Mouse (Mus musculus): ENCODE measurements around the gene Ly75. TPM values are rescaled to one million over a fixed set of nuclear protein-coding genes. Genes with fewer than 3 reads are reported as not detected.

Ly75 gene
- polyA plus RNA-seq, 1 experiment from 2014 or later: 5.9 TPM

GRCm38 (mm10) chr2:60285107-60285617 is 97.9 kb downstream of the Ly75 start:
- Histone ChIP-seq H3K27me3 (ENCODE audit: low read depth, poor library complexity, severe bottlenecking) (peaks cover 11% of the 10 kb centered on the region), H3K4me3 (no peak overlapping the region), H3K27ac (no peak overlapping the region), H3K4me1 (peaks cover 15% of the 10 kb centered on the region), H3K9me3 (replicated peaks) (no peaks in the 10 kb centered on the region), H3K36me3 (no peaks in the 10 kb centered on the region)
- 95% methylated on average over 8 of the region's 8 CpGs for WGBS
- DNase-seq (ENCODE audit: low spot score): no peak

DNA sequence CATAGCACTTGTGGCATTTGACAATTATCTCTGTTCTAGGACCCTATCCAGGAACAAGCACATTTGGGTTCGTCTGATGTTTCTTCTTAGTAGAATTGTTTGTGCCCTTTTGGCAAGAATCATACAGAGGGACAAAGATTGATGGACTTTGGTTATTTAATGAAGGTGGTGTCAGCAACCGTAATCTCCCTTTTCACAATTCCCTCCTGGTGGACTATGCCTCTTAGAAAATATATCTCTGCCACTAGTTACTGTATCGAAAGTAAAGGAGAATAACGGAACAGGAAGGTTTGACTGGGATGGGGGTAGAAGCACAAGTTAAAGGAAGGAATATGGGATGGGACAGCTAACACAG is 98.7 kb downstream of the Ly75 start, which contains the start of gene Cd302:
Cd302 (minus strand) TSS at position 22 of the 355 bp plus-strand sequence.
- no peak for DNase-seq (ENCODE audit: low spot score)
- no peaks in the 10 kb centered on the region for H3K36me3 ChIP-seq
- H3K27me3 ChIP-seq (ENCODE audit: low read depth, poor library complexity, severe bottlenecking): peaks cover 11% of the 10 kb centered on the region
- peak within 1 kb of the TSS; percentile 57 for H3K4me3 ChIP-seq
- H3K9me3 ChIP-seq (replicated peaks): no peaks in the 10 kb centered on the region
- peaks cover 15% of the 10 kb centered on the region for H3K4me1 ChIP-seq
- H3K27ac ChIP-seq: peak within 1 kb of the TSS; percentile 80
- 56% methylated on average over 4 of the region's 4 CpGs for WGBS

- WGBS: 1% methylated on average over 42 of the region's 42 CpGs
- no peaks in the 10 kb centered on the region for H3K36me3 ChIP-seq
- H3K4me1 ChIP-seq: peaks cover 15% of the 10 kb centered on the region
- H3K4me3 ChIP-seq: peak overlapping the region; percentile 57
- H3K9me3 ChIP-seq (replicated peaks): no peaks in the 10 kb centered on the region
- peak overlapping the region; percentile 80 for H3K27ac ChIP-seq
- DNase-seq (ENCODE audit: low spot score): peak; percentile 72
- H3K27me3 ChIP-seq (ENCODE audit: low read depth, poor library complexity, severe bottlenecking): peaks cover 11% of the 10 kb centered on the region
Measured at GRCm38 (mm10) chr2:60283751-60284466, 99.2 kb downstream of the Ly75 start.

DNA sequence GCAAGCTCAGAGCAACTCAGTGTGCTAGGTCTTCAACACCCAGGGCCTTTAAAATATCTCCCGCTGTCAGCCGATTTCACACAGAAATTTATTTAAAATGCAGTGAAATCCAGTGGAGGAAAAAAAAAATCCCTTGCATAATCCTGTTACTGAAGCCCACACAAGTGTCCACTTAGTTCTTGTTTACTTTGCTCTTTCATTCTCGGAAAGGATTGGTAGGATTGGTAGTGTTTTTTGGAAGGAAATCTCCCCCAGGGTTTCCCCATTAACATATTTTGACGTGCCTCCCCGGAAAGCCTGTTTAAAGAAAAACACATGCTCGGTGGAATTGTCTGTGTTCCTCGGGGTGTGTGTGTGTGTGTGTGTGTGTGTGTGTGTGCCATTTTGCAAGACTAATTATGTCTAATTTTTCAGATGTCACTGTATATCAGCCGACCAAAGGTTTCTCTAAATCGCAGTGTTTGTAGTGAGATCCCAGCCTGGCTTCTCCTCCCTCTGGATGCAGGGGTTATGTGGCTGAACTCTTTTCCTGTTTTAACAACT is 99.8 kb downstream of the Ly75 start:
- WGBS: 13% methylated on average over 9 of the region's 9 CpGs
- Histone ChIP-seq H3K9me3 (replicated peaks) (no peaks in the 10 kb centered on the region), H3K27ac (peak overlapping the region; percentile 80)

DNA sequence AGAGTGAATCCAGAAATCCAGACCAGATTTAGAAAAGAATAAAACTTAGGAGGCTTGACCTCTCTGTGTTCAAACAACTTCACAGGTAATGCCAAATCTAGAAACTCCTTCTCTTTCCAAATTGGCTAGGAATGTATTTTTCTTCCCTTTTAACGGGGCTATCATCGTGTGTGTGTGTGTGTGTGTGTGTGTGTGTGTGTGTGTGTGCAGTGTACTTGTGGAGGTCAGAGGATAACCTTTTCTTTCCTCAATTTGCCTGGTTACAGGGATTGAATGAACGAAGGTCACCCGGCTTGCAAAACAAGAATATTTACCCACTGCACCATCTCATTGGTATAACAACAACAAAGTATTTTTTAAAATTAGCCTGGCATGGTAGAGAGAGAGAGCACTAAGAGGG is 100.5 kb downstream of the Ly75 start:
- Histone ChIP-seq H3K36me3 (peaks cover 7% of the 10 kb centered on the region; the same call in 1 of the 2 replicates), H3K27me3 (ENCODE audit: low read depth, poor library complexity, severe bottlenecking) (peaks cover 11% of the 10 kb centered on the region), H3K27ac (no peak overlapping the region), H3K4me3 (no peak overlapping the region), H3K9me3 (replicated peaks) (no peaks in the 10 kb centered on the region), H3K4me1 (peaks cover 15% of the 10 kb centered on the region)
- WGBS: 74% methylated on average over 4 of the region's 4 CpGs
- no peak for DNase-seq (ENCODE audit: low spot score)

More for the DNA sequence above, 99.8 kb downstream of the Ly75 start:
- Histone ChIP-seq H3K4me1 (peaks cover 15% of the 10 kb centered on the region), H3K36me3 (peaks cover under 1% of the 10 kb centered on the region; the same call in 1 of the 2 replicates), H3K27me3 (ENCODE audit: low read depth, poor library complexity, severe bottlenecking) (peaks cover 11% of the 10 kb centered on the region), H3K4me3 (peak overlapping the region; percentile 57)
- no peak for DNase-seq (ENCODE audit: low spot score)

GRCm38 (mm10) chr2:60278627-60279026 is 104.5 kb downstream of the Ly75 start:
- H3K36me3 ChIP-seq: peaks cover 21% of the 10 kb centered on the region
- peaks cover 10% of the 10 kb centered on the region for H3K4me1 ChIP-seq
- H3K4me3 ChIP-seq: no peak overlapping the region
- no peaks in the 10 kb centered on the region for H3K27me3 ChIP-seq (ENCODE audit: low read depth, poor library complexity, severe bottlenecking)
- no peaks in the 10 kb centered on the region for H3K9me3 ChIP-seq (replicated peaks)
- WGBS: 93% methylated on average over 4 of the region's 4 CpGs
- no peak overlapping the region for H3K27ac ChIP-seq
- no peak for DNase-seq (ENCODE audit: low spot score)

GRCm38 (mm10) chr2:60269856-60270479 is 113.1 kb downstream of the Ly75 start:
- WGBS: 94% methylated on average over 14 of the region's 14 CpGs
- Histone ChIP-seq H3K27ac (no peak overlapping the region), H3K9me3 (replicated peaks) (0 out of 2 replicates have a peak, but pooled peaks cover 2% of the 10 kb centered on the region), H3K4me3 (no peak overlapping the region), H3K27me3 (ENCODE audit: low read depth, poor library complexity, severe bottlenecking) (no peaks in the 10 kb centered on the region), H3K4me1 (peaks cover 11% of the 10 kb centered on the region), H3K36me3 (peaks cover 31% of the 10 kb centered on the region)
- no peak for DNase-seq (ENCODE audit: low spot score)

DNA sequence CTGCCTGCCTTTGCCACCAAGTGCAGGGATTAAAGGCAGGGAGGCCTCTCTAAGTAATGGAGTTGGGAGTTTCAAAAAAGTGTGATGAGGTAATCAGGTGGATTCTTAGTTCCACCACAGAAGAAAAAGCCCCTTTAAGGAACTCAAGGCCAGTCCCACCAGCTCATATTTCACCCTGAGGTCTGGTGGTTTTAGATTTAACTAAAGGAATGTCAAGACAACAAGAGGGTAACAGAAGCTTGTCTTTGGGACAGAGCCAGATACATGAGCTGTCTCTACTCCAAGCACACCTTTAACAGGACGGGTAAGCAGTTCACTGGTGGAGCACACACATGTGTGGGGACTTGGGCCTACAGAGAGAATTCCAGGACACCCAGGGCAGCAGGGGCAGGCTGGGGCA is 115.5 kb downstream of the Ly75 start:
- H3K9me3 ChIP-seq (replicated peaks): 0 out of 2 replicates have a peak, but pooled peaks cover 2% of the 10 kb centered on the region
- no peaks in the 10 kb centered on the region for H3K27me3 ChIP-seq (ENCODE audit: low read depth, poor library complexity, severe bottlenecking)
- H3K4me1 ChIP-seq: peaks cover 11% of the 10 kb centered on the region
- H3K4me3 ChIP-seq: no peak overlapping the region
- no peak overlapping the region for H3K27ac ChIP-seq
- DNase-seq (ENCODE audit: low spot score): no peak
- H3K36me3 ChIP-seq: peaks cover 22% of the 10 kb centered on the region
- 64% methylated on average over 1 of the region's 1 CpGs for WGBS

- Histone ChIP-seq H3K27me3 (ENCODE audit: low read depth, poor library complexity, severe bottlenecking) (no peaks in the 10 kb centered on the region), H3K36me3 (peaks cover 30% of the 10 kb centered on the region), H3K27ac (no peak overlapping the region), H3K9me3 (replicated peaks) (no peaks in the 10 kb centered on the region), H3K4me3 (no peak overlapping the region), H3K4me1 (no peaks in the 10 kb centered on the region)
- whole genome bisulfite sequencing: 88% methylated on average over 5 of the region's 5 CpGs
- DNase-seq (ENCODE audit: low spot score): no peak
Measured at GRCm38 (mm10) chr2:60260621-60261350, 122.3 kb downstream of the Ly75 start.

GRCm38 (mm10) chr2:60259186-60259585 is 123.9 kb downstream of the Ly75 start:
- WGBS: 94% methylated on average over 5 of the region's 5 CpGs
- H3K27ac ChIP-seq: no peak overlapping the region
- H3K9me3 ChIP-seq (replicated peaks): no peaks in the 10 kb centered on the region
- no peak for DNase-seq (ENCODE audit: low spot score)
- H3K4me3 ChIP-seq: no peak overlapping the region
- H3K27me3 ChIP-seq (ENCODE audit: low read depth, poor library complexity, severe bottlenecking): no peaks in the 10 kb centered on the region
- H3K36me3 ChIP-seq: peaks cover 43% of the 10 kb centered on the region
- H3K4me1 ChIP-seq: no peaks in the 10 kb centered on the region

DNA sequence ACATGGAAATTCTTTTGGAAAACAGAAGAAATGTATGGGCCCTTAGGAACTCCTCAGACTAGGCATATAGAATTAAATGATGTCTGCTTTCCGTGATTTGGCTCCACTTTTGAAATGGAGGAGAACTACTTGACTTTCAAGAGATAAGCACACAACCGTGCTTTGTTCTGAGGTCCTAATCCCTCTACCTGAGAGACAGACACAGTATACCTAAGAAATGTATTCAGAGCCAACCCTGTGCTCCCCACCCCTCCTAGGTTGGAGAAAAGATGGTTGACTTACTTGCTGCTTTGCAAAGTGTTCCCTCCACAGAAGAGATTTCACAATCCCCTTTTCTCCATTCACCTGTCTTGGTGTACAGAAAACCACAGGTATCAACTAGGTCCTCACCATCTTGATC is 126.4 kb downstream of the Ly75 start:
- no peaks in the 10 kb centered on the region for H3K4me1 ChIP-seq
- H3K27me3 ChIP-seq (ENCODE audit: low read depth, poor library complexity, severe bottlenecking): no peaks in the 10 kb centered on the region
- peaks cover 57% of the 10 kb centered on the region for H3K36me3 ChIP-seq
- H3K4me3 ChIP-seq: no peak overlapping the region
- no peak for DNase-seq (ENCODE audit: low spot score)
- 84% methylated on average over 2 of the region's 2 CpGs for WGBS
- no peak overlapping the region for H3K27ac ChIP-seq
- no peaks in the 10 kb centered on the region for H3K9me3 ChIP-seq (replicated peaks)

DNA sequence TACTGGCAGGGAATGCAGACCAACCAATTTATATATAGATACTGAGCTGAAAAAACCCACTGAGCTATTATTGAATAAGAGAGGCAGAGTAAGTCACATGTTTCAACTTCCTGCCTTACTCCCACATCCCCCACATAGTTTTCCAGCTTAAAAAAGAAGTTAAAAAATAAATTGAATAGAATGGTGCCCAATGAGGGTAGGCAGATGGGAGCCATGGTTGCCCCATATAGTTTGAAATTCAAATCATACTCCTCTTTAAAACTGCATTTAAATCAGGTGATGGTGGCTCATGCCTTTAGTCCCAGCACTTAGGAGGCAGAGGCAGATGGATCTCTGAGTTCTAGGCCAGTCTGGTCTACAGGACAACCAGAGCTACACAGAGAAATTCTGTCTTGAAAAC is 129.6 kb downstream of the Ly75 start:
- Histone ChIP-seq H3K9me3 (replicated peaks) (no peaks in the 10 kb centered on the region), H3K27ac (no peak overlapping the region), H3K27me3 (ENCODE audit: low read depth, poor library complexity, severe bottlenecking) (no peaks in the 10 kb centered on the region), H3K4me3 (no peak overlapping the region), H3K4me1 (no peaks in the 10 kb centered on the region), H3K36me3 (peaks cover 73% of the 10 kb centered on the region)
- no peak for DNase-seq (ENCODE audit: low spot score)

Measured in limb, embryonic 10.5 days (tissue).